Mouse (Mus musculus) heart, postnatal 0 days (tissue): ENCODE measurements at regions not wholly inside any gene's neighbourhood (a gene's known extent, or its start where the extent isn't known, plus 50 kb on each side); places are given as distances from the start of the nearest gene placed in this dataset.

Experiments used
- CTCF ChIP-seq: IDR thresholded peaks from 2 replicates; pipeline ENCODE4 v1.5.1; 2016; ENCODE audit warnings: antibody characterized with exemption, control low read depth, low read depth
- EP300 ChIP-seq: IDR thresholded peaks from 2 replicates; pipeline ENCODE4 v1.6.1; 2016; ENCODE audit warnings: antibody characterized with exemption, low read depth

- TF ChIP-seq CTCF (peak; percentile 20; the same call in 1 of the 2 replicates), EP300 (no peak)
Observed at GRCm38 (mm10) chr15:15329796-15330195, 1398.8 kb upstream of the Cdh9 start.
